Mouse (Mus musculus): Measurements from ENCODE around the gene Cklf. TPM values are rescaled to one million over a fixed set of nuclear protein-coding genes. Genes with fewer than 3 reads are reported as not detected.

The Cklf gene
- polyA plus RNA-seq (2014; fragmentation: Nextera tagmentation; extraction: Ambion mirVana), result 30.3 and 31.4 TPM in 2 replicates

DNA sequence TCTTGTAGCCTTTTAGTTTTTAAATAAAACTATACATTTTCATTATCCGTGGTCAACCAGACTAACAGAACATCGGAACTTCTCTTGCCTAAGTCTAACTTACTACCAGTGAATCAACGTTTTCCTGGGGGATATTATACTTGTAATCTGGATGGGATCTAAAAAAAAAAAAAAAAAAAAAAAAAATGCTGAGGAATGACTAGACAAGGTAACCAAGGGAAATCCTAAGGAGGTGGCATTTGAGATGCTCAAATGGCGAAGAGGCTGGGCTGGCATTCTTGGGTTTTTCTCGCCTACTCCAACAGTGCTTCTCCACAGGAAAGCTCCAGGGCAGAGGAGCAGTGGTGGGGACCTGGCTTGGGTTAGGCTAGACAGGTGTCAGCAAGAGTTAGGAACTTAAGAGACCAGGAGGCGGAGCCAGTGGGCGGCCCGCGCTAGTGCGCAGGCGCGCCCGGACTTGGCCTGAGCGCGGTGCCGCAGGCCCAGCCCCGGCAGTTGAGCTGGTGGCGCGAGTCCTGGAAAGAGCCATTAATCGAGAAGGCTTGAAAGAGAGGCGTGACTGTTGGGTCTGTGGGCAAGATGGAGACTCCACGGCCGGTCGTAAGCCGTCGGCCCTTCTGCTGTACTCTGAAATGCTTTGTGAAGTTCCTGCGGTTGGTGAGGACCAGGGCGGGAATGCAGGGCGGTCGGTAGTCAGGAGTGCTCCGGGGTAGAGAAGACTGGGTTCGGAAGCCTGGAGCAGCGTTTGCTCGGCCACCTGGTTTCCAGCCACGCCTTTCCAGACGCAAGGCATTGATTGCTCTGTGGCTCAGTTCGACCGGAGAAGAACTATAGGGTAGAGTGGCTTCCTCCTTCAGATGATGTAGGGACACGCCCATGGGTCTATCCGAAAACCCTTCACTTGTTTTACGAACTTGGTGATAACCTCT, at the start of gene Cklf:
Cklf (plus strand) TSS at position 423 of the 929 bp plus-strand sequence.
- H3K27ac ChIP-seq (replicated peaks; ENCODE audit: low read depth, low read length), result peak within 1 kb of the TSS; percentile 42; the same call in 1 of the 2 replicates
- peak within 1 kb of the TSS; percentile 87 for H3K4me2 ChIP-seq (ENCODE audit: low read length)
- H3K4me3 ChIP-seq (replicated peaks; ENCODE audit: low read depth, low read length), result peak within 1 kb of the TSS; percentile 65
- no peaks in the 10 kb centered on the region for H3K36me3 ChIP-seq (ENCODE audit: control insufficient read depth, insufficient read depth, low read length)
- 4% methylated on average over 41 of the region's 41 CpGs for WGBS
- peak; percentile 96 for DNase-seq
- ATAC-seq (ENCODE audit: low FRiP score, low TSS enrichment), result peak; percentile 86
- H3K4me1 ChIP-seq (ENCODE audit: control insufficient read depth, insufficient read depth, low read length), result peaks cover 17% of the 10 kb centered on the region
- no peaks in the 10 kb centered on the region for H3K27me3 ChIP-seq (ENCODE audit: control insufficient read depth, insufficient read depth, low read length)
- no peaks in the 10 kb centered on the region for H3K9me3 ChIP-seq (ENCODE audit: control insufficient read depth, low read length)
- peak within 1 kb of the TSS; percentile 65 for H3K9ac ChIP-seq (replicated peaks; ENCODE audit: low read length)

DNA sequence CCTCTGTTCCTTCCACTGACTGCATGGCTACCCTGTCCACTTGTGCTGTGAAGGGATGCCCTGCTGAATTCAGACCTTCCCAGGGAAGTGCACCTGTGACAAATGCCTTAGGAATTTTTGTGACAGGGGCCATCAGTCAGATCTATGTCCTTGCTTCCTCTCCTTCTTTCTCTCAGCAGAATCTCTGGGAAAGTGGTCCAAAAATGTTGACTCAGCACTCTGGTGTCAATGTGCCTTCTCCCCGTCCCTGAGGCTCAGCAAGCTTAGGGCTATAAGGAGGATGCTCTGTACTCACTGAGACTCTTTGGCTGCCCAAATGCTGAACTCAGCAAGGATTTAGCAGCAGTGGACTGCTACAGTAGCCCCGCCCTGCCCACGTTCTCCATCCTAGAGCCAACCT, 49.0 kb upstream of the Cklf start:
- Histone ChIP-seq H3K27ac (replicated peaks; ENCODE audit: low read depth, low read length) (no peak overlapping the region), H3K4me2 (ENCODE audit: low read length) (no peak overlapping the region), H3K4me3 (replicated peaks; ENCODE audit: low read depth, low read length) (no peak overlapping the region), H3K27me3 (ENCODE audit: control insufficient read depth, insufficient read depth, low read length) (no peaks in the 10 kb centered on the region), H3K4me1 (ENCODE audit: control insufficient read depth, insufficient read depth, low read length) (no peaks in the 10 kb centered on the region), H3K9ac (replicated peaks; ENCODE audit: low read length) (no peak overlapping the region), H3K36me3 (ENCODE audit: control insufficient read depth, insufficient read depth, low read length) (no peaks in the 10 kb centered on the region), H3K9me3 (ENCODE audit: control insufficient read depth, low read length) (no peaks in the 10 kb centered on the region)
- 91% methylated on average over 3 of the region's 3 CpGs for WGBS
- ATAC-seq (ENCODE audit: low FRiP score, low TSS enrichment) (no peak), DNase-seq (no peak)

DNA sequence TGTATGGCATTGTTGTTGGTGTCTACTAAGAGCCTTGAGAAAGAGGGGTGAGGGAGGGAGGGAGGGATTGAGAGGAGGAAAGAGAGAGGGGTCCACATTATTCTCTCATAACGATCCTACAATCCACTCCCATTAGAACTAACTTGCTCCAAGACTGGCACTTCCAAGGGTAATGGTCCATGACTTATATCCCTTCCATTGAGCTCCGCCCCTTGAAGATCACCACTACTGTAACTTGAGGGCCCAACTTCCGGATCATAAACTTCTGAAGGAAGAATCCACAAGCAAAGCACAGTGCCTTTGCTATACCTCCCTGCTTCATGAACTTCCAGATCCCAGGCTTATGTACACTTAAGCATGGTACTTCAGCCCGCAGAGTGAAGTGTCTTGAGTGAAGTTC, 48.3 kb upstream of the Cklf start:
- DNase-seq (no peak), ATAC-seq (ENCODE audit: low FRiP score, low TSS enrichment) (no peak)
- WGBS, result 93% methylated on average over 4 of the region's 4 CpGs
- Histone ChIP-seq H3K27me3 (ENCODE audit: control insufficient read depth, insufficient read depth, low read length) (no peaks in the 10 kb centered on the region), H3K27ac (replicated peaks; ENCODE audit: low read depth, low read length) (no peak overlapping the region), H3K4me1 (ENCODE audit: control insufficient read depth, insufficient read depth, low read length) (no peaks in the 10 kb centered on the region), H3K4me2 (ENCODE audit: low read length) (no peak overlapping the region), H3K36me3 (ENCODE audit: control insufficient read depth, insufficient read depth, low read length) (no peaks in the 10 kb centered on the region), H3K9ac (replicated peaks; ENCODE audit: low read length) (no peak overlapping the region), H3K9me3 (ENCODE audit: control insufficient read depth, low read length) (no peaks in the 10 kb centered on the region), H3K4me3 (replicated peaks; ENCODE audit: low read depth, low read length) (no peak overlapping the region)

DNA sequence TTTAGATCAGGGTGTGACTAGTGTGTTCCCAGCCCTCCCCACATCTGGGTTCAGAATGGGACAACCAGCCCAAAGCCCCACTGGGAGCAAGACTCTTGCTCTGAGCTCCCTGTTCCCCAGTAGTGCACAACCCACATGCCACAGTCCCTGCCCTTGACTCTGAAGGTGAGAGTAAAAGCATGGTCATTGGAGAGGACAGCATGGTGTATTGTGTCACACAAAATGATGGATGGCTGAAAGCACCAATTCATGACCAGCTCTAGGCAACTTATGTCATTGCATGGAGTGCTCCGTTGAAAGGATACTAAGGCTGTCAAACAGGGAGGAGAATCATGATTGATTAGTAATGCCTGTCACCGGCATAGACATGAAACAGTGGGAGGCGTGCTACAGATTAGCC, 45.4 kb upstream of the Cklf start:
- Histone ChIP-seq H3K9ac (replicated peaks; ENCODE audit: low read length) (no peak overlapping the region), H3K27ac (replicated peaks; ENCODE audit: low read depth, low read length) (no peak overlapping the region), H3K4me1 (ENCODE audit: control insufficient read depth, insufficient read depth, low read length) (no peaks in the 10 kb centered on the region), H3K36me3 (ENCODE audit: control insufficient read depth, insufficient read depth, low read length) (no peaks in the 10 kb centered on the region), H3K9me3 (ENCODE audit: control insufficient read depth, low read length) (no peaks in the 10 kb centered on the region), H3K27me3 (ENCODE audit: control insufficient read depth, insufficient read depth, low read length) (no peaks in the 10 kb centered on the region), H3K4me2 (ENCODE audit: low read length) (no peak overlapping the region), H3K4me3 (replicated peaks; ENCODE audit: low read depth, low read length) (no peak overlapping the region)
- WGBS, result 38% methylated on average over 3 of the region's 3 CpGs
- ATAC-seq (ENCODE audit: low FRiP score, low TSS enrichment) (no peak), DNase-seq (no peak)

DNA sequence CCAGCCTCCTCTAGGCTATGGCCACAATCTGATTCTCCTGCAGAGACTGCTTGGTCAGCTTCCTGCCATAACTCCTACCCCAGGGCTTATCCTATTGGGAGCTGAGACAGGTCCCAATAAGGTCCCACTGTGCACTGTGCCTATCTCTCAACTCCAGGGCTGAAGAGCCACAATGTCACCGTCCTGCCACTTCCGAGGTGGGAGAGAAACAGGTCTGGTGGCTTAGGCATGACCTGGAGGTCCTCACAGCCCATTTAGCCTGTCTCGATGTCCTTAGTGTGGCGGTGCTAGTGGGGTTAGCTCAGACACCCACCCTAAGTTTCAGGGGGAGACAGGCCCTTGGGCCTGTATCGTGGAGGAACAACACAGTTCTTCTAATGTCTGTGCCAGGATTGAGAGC, 33.1 kb upstream of the Cklf start:
- DNase-seq (no peak), ATAC-seq (ENCODE audit: low FRiP score, low TSS enrichment) (no peak)
- H3K27ac ChIP-seq (replicated peaks; ENCODE audit: low read depth, low read length), result no peak overlapping the region
- no peaks in the 10 kb centered on the region for H3K9me3 ChIP-seq (ENCODE audit: control insufficient read depth, low read length)
- no peaks in the 10 kb centered on the region for H3K36me3 ChIP-seq (ENCODE audit: control insufficient read depth, insufficient read depth, low read length)
- no peak overlapping the region for H3K4me2 ChIP-seq (ENCODE audit: low read length)
- no peaks in the 10 kb centered on the region; the same call in 1 of the 2 replicates for H3K4me1 ChIP-seq (ENCODE audit: control insufficient read depth, insufficient read depth, low read length)
- no peak overlapping the region for H3K4me3 ChIP-seq (replicated peaks; ENCODE audit: low read depth, low read length)
- WGBS, result 89% methylated on average over 5 of the region's 5 CpGs
- no peaks in the 10 kb centered on the region for H3K27me3 ChIP-seq (ENCODE audit: control insufficient read depth, insufficient read depth, low read length)
- H3K9ac ChIP-seq (replicated peaks; ENCODE audit: low read length), result no peak overlapping the region

DNA sequence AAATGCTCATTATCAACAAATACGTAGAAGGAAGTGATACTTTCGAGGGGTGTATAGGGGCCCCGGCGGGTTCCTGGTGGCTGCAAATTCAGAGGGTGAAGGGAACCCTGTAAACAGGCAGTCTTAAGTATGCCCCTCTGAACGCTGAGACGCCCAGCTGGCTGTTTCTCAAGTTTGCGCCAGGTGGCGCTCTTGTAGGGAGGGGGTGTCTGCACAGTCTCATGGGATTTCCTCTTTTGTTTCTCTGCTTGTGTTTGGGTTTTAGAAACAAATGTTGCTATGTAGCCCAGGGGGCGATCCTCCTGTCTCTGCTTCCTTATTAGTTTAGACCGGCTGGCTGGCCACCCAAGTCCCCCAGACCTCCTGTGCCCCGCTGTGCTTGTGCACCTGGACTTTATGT, 31.6 kb upstream of the Cklf start:
- Histone ChIP-seq H3K9me3 (ENCODE audit: control insufficient read depth, low read length) (0 out of 2 replicates have a peak, but pooled peaks cover under 1% of the 10 kb centered on the region), H3K9ac (replicated peaks; ENCODE audit: low read length) (no peak overlapping the region), H3K4me1 (ENCODE audit: control insufficient read depth, insufficient read depth, low read length) (no peaks in the 10 kb centered on the region), H3K4me2 (ENCODE audit: low read length) (no peak overlapping the region), H3K27ac (replicated peaks; ENCODE audit: low read depth, low read length) (no peak overlapping the region), H3K27me3 (ENCODE audit: control insufficient read depth, insufficient read depth, low read length) (no peaks in the 10 kb centered on the region), H3K36me3 (ENCODE audit: control insufficient read depth, insufficient read depth, low read length) (peaks cover 6% of the 10 kb centered on the region), H3K4me3 (replicated peaks; ENCODE audit: low read depth, low read length) (no peak overlapping the region)
- no peak for ATAC-seq (ENCODE audit: low FRiP score, low TSS enrichment)
- peak; percentile 58 for DNase-seq
- 26% methylated on average over 11 of the region's 11 CpGs for WGBS

DNA sequence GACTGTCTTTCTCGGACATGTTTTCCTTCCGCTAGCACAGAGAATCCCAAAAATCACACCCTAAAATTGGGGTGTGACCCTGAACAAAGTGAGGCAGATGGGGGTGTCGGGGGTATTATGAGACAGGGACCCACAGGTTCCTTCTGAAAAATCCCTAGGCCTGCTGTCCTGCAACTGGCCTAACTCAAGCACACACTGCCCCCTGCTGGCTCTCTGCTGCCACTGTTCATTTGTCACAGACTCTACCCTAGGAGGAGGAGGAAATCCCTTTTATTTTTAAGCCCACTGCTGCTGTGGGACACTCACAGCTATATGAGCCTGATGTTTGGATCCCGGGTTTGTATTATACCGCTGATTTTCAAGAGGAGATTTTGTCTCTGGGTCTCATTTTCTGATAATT, 30.9 kb upstream of the Cklf start:
- Histone ChIP-seq H3K9me3 (ENCODE audit: control insufficient read depth, low read length) (0 out of 2 replicates have a peak, but pooled peaks cover 7% of the 10 kb centered on the region), H3K4me1 (ENCODE audit: control insufficient read depth, insufficient read depth, low read length) (no peaks in the 10 kb centered on the region), H3K27me3 (ENCODE audit: control insufficient read depth, insufficient read depth, low read length) (no peaks in the 10 kb centered on the region), H3K27ac (replicated peaks; ENCODE audit: low read depth, low read length) (no peak overlapping the region), H3K9ac (replicated peaks; ENCODE audit: low read length) (no peak overlapping the region), H3K4me3 (replicated peaks; ENCODE audit: low read depth, low read length) (no peak overlapping the region), H3K4me2 (ENCODE audit: low read length) (no peak overlapping the region), H3K36me3 (ENCODE audit: control insufficient read depth, insufficient read depth, low read length) (peaks cover 12% of the 10 kb centered on the region)
- peak; percentile 87 for DNase-seq
- ATAC-seq (ENCODE audit: low FRiP score, low TSS enrichment), result peak; percentile 59; the same call in 1 of the 2 replicates
- WGBS, result 40% methylated on average over 5 of the region's 5 CpGs

DNA sequence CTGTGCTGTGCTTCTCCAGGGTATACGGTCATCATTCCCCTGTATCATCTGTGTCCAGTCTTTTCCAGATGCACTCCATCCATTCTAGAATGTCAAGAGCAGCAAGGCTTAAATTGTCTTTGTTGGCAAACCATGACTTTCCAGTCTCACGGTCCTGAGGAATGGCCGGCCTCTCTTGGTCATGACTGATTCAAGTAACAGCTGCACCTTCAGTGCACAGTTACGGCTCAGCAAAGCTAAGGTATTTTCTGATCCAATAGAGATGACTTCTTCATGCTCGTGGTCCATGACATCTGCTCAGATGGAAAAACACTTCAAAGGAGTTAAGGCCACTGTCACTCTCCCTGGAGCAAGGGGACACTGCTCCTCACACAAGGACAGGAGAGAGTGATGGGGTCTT, 23.6 kb upstream of the Cklf start:
- no peak overlapping the region for H3K4me3 ChIP-seq (replicated peaks; ENCODE audit: low read depth, low read length)
- H3K9ac ChIP-seq (replicated peaks; ENCODE audit: low read length), result no peak overlapping the region
- WGBS, result 89% methylated on average over 5 of the region's 5 CpGs
- H3K27me3 ChIP-seq (ENCODE audit: control insufficient read depth, insufficient read depth, low read length), result no peaks in the 10 kb centered on the region
- no peak for ATAC-seq (ENCODE audit: low FRiP score, low TSS enrichment)
- no peak for DNase-seq
- H3K4me1 ChIP-seq (ENCODE audit: control insufficient read depth, insufficient read depth, low read length), result no peaks in the 10 kb centered on the region
- no peak overlapping the region for H3K27ac ChIP-seq (replicated peaks; ENCODE audit: low read depth, low read length)
- peaks cover 75% of the 10 kb centered on the region for H3K36me3 ChIP-seq (ENCODE audit: control insufficient read depth, insufficient read depth, low read length)
- 0 out of 2 replicates have a peak, but pooled peaks cover 7% of the 10 kb centered on the region for H3K9me3 ChIP-seq (ENCODE audit: control insufficient read depth, low read length)
- H3K4me2 ChIP-seq (ENCODE audit: low read length), result no peak overlapping the region

DNA sequence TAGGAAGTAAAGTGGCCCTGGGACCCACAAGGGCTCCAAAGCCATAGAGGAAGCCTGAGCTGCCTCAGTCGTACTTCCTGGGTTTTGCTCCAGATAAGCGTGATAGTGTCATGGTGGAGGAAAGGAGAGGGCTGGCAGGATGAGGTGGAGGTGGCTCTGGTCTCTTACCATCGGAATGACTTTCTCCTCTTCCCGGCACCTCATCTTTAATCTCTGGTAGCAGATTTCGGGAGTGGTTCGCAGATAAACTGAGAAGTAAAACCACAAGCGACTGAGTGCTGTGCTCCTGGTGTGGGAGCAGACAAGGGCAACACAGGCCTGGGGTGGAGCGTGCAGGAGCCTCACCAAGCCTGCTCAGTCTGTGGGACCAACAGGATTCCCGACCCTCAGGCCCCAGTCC, 20.3 kb upstream of the Cklf start:
- no peaks in the 10 kb centered on the region for H3K4me1 ChIP-seq (ENCODE audit: control insufficient read depth, insufficient read depth, low read length)
- 95% methylated on average over 9 of the region's 9 CpGs for WGBS
- no peak overlapping the region for H3K4me3 ChIP-seq (replicated peaks; ENCODE audit: low read depth, low read length)
- no peak overlapping the region for H3K27ac ChIP-seq (replicated peaks; ENCODE audit: low read depth, low read length)
- H3K27me3 ChIP-seq (ENCODE audit: control insufficient read depth, insufficient read depth, low read length), result no peaks in the 10 kb centered on the region
- H3K9ac ChIP-seq (replicated peaks; ENCODE audit: low read length), result no peak overlapping the region
- no peak for ATAC-seq (ENCODE audit: low FRiP score, low TSS enrichment)
- no peak for DNase-seq
- H3K36me3 ChIP-seq (ENCODE audit: control insufficient read depth, insufficient read depth, low read length), result peaks cover 87% of the 10 kb centered on the region
- no peaks in the 10 kb centered on the region for H3K9me3 ChIP-seq (ENCODE audit: control insufficient read depth, low read length)
- H3K4me2 ChIP-seq (ENCODE audit: low read length), result no peak overlapping the region
